Mouse (Mus musculus) lung, postnatal 0 days (tissue): ENCODE measurements around the gene Efhd1.

Source experiments
- CTCF ChIP-seq: IDR thresholded peaks from 2 replicates; pipeline ENCODE4 v1.5.1; 2016; ENCODE audit warnings: antibody characterized with exemption, mild to moderate bottlenecking
- EP300 ChIP-seq: IDR thresholded peaks from 2 replicates; pipeline ENCODE4 v1.6.1; 2016; ENCODE audit warnings: antibody characterized with exemption, mild to moderate bottlenecking, control low read depth

- TF ChIP-seq CTCF (no peak), EP300 (no peak)
These were observed 18.7 kb upstream of the Efhd1 start for GRCm38 (mm10) chr1:87245430-87245829.
